Mouse (Mus musculus): ENCODE results near the gene Olfr1303.
A peak's percentile ranks its signal among the peaks of the same experiment; 100 is the strongest.

Olfr1303 gene

GRCm38 (mm10) chr2:111820240-111820639 lies at the start of gene Olfr1303:
Gene Olfr1303 (minus strand): TSS chr2:111820340.
- DNase-seq (ENCODE audit: inconsistent age in 2 of 2, low spot score in 1 of 2): no peak

GRCm38 (mm10) chr2:111812936-111813335 lies 7.2 kb downstream of the Olfr1303 start:
- DNase-seq (ENCODE audit: inconsistent age in 2 of 2, low spot score in 1 of 2): peak; percentile 42 to 77

DNA sequence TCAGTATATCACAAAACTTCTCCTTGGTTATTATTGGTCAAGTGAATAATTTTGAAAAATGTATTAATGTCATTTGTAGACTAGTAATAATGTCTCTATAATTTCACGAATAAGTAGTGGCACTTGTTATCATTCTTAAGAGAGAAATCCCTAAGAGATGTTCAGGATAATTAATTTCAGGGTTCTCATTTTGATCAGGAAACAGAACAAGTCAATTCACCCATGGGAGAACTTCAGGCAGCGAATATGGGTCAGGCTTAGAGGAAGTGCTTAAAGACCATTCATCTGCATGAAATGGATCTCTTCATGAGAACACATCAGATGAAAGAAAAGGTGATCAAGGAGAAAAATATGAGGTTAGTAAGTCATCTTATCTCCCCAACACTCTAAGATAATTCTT lies 43.0 kb downstream of the Olfr1303 start, which contains the start of gene Olfr1302:
Gene Olfr1302, plus strand, starts transcription at position 301 of the 400 bp plus-strand sequence.
- no peak for DNase-seq (ENCODE audit: inconsistent age in 2 of 2, low spot score in 1 of 2)

Data from adrenal gland, adult (tissue).